Mouse (Mus musculus): ENCODE measurements around the gene Krt76. TPM values are rescaled to one million over a fixed set of nuclear protein-coding genes. Genes with fewer than 3 reads are reported as not detected.

Gene Krt76
- total RNA-seq, 1 experiment = 0.09 TPM

- TF ChIP-seq ZC3H11A (IDR thresholded peaks at IDR 0.05; ENCODE audit: borderline replicate concordance, low read depth, low read length) = no peak
- Histone ChIP-seq H3K36me3 (ENCODE audit: control insufficient read depth, insufficient read depth, low read length, poor library complexity, severe bottlenecking) (no peaks in the 10 kb centered on the region), H3K4me3 (ENCODE audit: insufficient read depth in 1 of 2, low read depth in 1 of 2, low read length in 2 of 2, poor library complexity in 1 of 2, severe bottlenecking in 1 of 2) (no peak overlapping the region), H3K9me3 (ENCODE audit: control insufficient read depth, insufficient read depth, low read depth, low read length) (no peaks in the 10 kb centered on the region), H3K27ac (ENCODE audit: insufficient read depth, low read depth, low read length, poor library complexity, severe bottlenecking) (no peak overlapping the region), H3K4me1 (ENCODE audit: control insufficient read depth in 2 of 2, insufficient read depth in 2 of 2, low read length in 2 of 2, poor library complexity in 1 of 2) (peaks cover 0 to 5% of the 10 kb centered on the region in 2 experiments; a peak in 1 of 4 replicates), H3K9ac (ENCODE audit: insufficient read depth, low read depth, low read length, poor library complexity, severe bottlenecking) (no peak overlapping the region)
- in situ Hi-C loops (cut with MboI; ENCODE audit: low sequenced_read_pairs in 2 of 2, unreplicated experiment in 2 of 2) = no loop called here
- DNase-seq (ENCODE audit: low read depth, low spot score) = no peak
These were observed 40.3 kb upstream of the Krt76 start for GRCm38 (mm10) chr15:101933024-101933423.

- in situ Hi-C loops (cut with MboI; ENCODE audit: low sequenced_read_pairs in 2 of 2, unreplicated experiment in 2 of 2) = no loop called here
- Histone ChIP-seq H3K4me1 (ENCODE audit: control insufficient read depth in 2 of 2, insufficient read depth in 2 of 2, low read length in 2 of 2, poor library complexity in 1 of 2) (peaks cover 0 to 5% of the 10 kb centered on the region in 2 experiments; a peak in 1 of 4 replicates), H3K9me3 (ENCODE audit: control insufficient read depth, insufficient read depth, low read depth, low read length) (no peaks in the 10 kb centered on the region), H3K27ac (ENCODE audit: insufficient read depth, low read depth, low read length, poor library complexity, severe bottlenecking) (no peak overlapping the region), H3K4me3 (ENCODE audit: insufficient read depth in 1 of 2, low read depth in 1 of 2, low read length in 2 of 2, poor library complexity in 1 of 2, severe bottlenecking in 1 of 2) (peak overlapping the region; percentile 6 to 23; a peak in 3 of 4 replicates), H3K36me3 (ENCODE audit: control insufficient read depth, insufficient read depth, low read length, poor library complexity, severe bottlenecking) (no peaks in the 10 kb centered on the region), H3K9ac (ENCODE audit: insufficient read depth, low read depth, low read length, poor library complexity, severe bottlenecking) (no peak overlapping the region)
- no peak for TF ChIP-seq HCFC1 (IDR thresholded peaks at IDR 0.05; ENCODE audit: borderline replicate concordance, insufficient read depth, low read length)
- TF ChIP-seq ZNF384 (IDR thresholded peaks at IDR 0.05; ENCODE audit: low read depth, low read length) = no peak
- DNase-seq (ENCODE audit: low read depth, low spot score) = no peak
These were observed 36.9 kb upstream of the Krt76 start for GRCm38 (mm10) chr15:101929666-101930065.

- TF ChIP-seq HCFC1 (IDR thresholded peaks at IDR 0.05; ENCODE audit: borderline replicate concordance, insufficient read depth, low read length) (no peak), CHD2 (IDR thresholded peaks at IDR 0.05; ENCODE audit: low read depth, low read length) (no peak), ZNF384 (IDR thresholded peaks at IDR 0.05; ENCODE audit: low read depth, low read length) (no peak), ZC3H11A (IDR thresholded peaks at IDR 0.05; ENCODE audit: borderline replicate concordance, low read depth, low read length) (no peak), MAFK (IDR thresholded peaks at IDR 0.05; ENCODE audit: insufficient read depth, low read depth, low read length) (no peak)
- no peak for DNase-seq (ENCODE audit: low read depth, low spot score)
- no peak overlapping the region for H3K9ac ChIP-seq (ENCODE audit: insufficient read depth, low read depth, low read length, poor library complexity, severe bottlenecking)
- no peak overlapping the region for H3K4me3 ChIP-seq (ENCODE audit: insufficient read depth in 1 of 2, low read depth in 1 of 2, low read length in 2 of 2, poor library complexity in 1 of 2, severe bottlenecking in 1 of 2)
- H3K27ac ChIP-seq (ENCODE audit: insufficient read depth, low read depth, low read length, poor library complexity, severe bottlenecking) = no peak overlapping the region
- H3K4me1 ChIP-seq (ENCODE audit: control insufficient read depth in 2 of 2, insufficient read depth in 2 of 2, low read length in 2 of 2, poor library complexity in 1 of 2) = peaks cover 0 to 5% of the 10 kb centered on the region in 2 experiments; a peak in 1 of 4 replicates
- no peaks in the 10 kb centered on the region for H3K9me3 ChIP-seq (ENCODE audit: control insufficient read depth, insufficient read depth, low read depth, low read length)
- in situ Hi-C loops (cut with MboI; ENCODE audit: low sequenced_read_pairs in 2 of 2, unreplicated experiment in 2 of 2) = no loop called here
- no peaks in the 10 kb centered on the region for H3K36me3 ChIP-seq (ENCODE audit: control insufficient read depth, insufficient read depth, low read length, poor library complexity, severe bottlenecking)
These were observed 36.4 kb upstream of the Krt76 start for GRCm38 (mm10) chr15:101929087-101929486.

GRCm38 (mm10) chr15:101927340-101928080, 34.8 kb upstream of the Krt76 start:
- in situ Hi-C loops (cut with MboI; ENCODE audit: low sequenced_read_pairs in 2 of 2, unreplicated experiment in 2 of 2) = no loop called here
- no peak overlapping the region for H3K27ac ChIP-seq (ENCODE audit: insufficient read depth, low read depth, low read length, poor library complexity, severe bottlenecking)
- H3K9ac ChIP-seq (ENCODE audit: insufficient read depth, low read depth, low read length, poor library complexity, severe bottlenecking) = no peak overlapping the region
- DNase-seq (ENCODE audit: low read depth, low spot score) = no peak
- H3K4me3 ChIP-seq (ENCODE audit: insufficient read depth in 1 of 2, low read depth in 1 of 2, low read length in 2 of 2, poor library complexity in 1 of 2, severe bottlenecking in 1 of 2) = no peak overlapping the region
- TF ChIP-seq ZNF384 (IDR thresholded peaks at IDR 0.05; ENCODE audit: low read depth, low read length) = no peak
- no peaks in the 10 kb centered on the region for H3K36me3 ChIP-seq (ENCODE audit: control insufficient read depth, insufficient read depth, low read length, poor library complexity, severe bottlenecking)
- peaks cover 0 to 5% of the 10 kb centered on the region in 2 experiments; a peak in 1 of 4 replicates for H3K4me1 ChIP-seq (ENCODE audit: control insufficient read depth in 2 of 2, insufficient read depth in 2 of 2, low read length in 2 of 2, poor library complexity in 1 of 2)
- no peaks in the 10 kb centered on the region for H3K9me3 ChIP-seq (ENCODE audit: control insufficient read depth, insufficient read depth, low read depth, low read length)

DNA sequence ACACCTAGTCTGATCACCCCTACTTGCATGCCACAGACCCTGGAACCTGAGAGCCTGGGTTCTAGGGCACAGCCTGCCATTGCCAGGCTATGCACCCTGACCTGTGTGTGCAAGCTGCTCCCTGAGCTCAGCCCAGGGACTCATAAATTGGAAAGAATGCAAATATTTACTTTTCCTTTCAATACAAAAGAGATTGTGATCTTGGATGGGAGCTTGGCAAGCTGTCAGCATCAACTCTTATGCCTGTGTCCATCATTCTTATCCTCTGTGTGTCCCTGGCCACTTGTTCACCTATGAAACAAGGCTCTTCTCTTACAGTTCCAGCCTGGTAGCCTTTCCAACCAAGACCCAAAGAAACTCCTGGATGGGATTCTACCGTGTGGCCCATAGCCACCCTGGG, 32.3 kb upstream of the Krt76 start:
- Histone ChIP-seq H3K9ac (ENCODE audit: insufficient read depth, low read depth, low read length, poor library complexity, severe bottlenecking) (no peak overlapping the region), H3K4me3 (ENCODE audit: insufficient read depth in 1 of 2, low read depth in 1 of 2, low read length in 2 of 2, poor library complexity in 1 of 2, severe bottlenecking in 1 of 2) (no peak overlapping the region), H3K27ac (ENCODE audit: insufficient read depth, low read depth, low read length, poor library complexity, severe bottlenecking) (no peak overlapping the region), H3K4me1 (ENCODE audit: control insufficient read depth in 2 of 2, insufficient read depth in 2 of 2, low read length in 2 of 2, poor library complexity in 1 of 2) (peaks cover 0 to 5% of the 10 kb centered on the region in 2 experiments; a peak in 1 of 4 replicates), H3K9me3 (ENCODE audit: control insufficient read depth, insufficient read depth, low read depth, low read length) (no peaks in the 10 kb centered on the region), H3K36me3 (ENCODE audit: control insufficient read depth, insufficient read depth, low read length, poor library complexity, severe bottlenecking) (no peaks in the 10 kb centered on the region)
- in situ Hi-C loops (cut with MboI; ENCODE audit: low sequenced_read_pairs in 2 of 2, unreplicated experiment in 2 of 2) = no loop called here
- TF ChIP-seq HCFC1 (IDR thresholded peaks at IDR 0.05; ENCODE audit: borderline replicate concordance, insufficient read depth, low read length) (no peak), ZNF384 (IDR thresholded peaks at IDR 0.05; ENCODE audit: low read depth, low read length) (no peak), CHD2 (IDR thresholded peaks at IDR 0.05; ENCODE audit: low read depth, low read length) (no peak), MAFK (IDR thresholded peaks at IDR 0.05; ENCODE audit: insufficient read depth, low read depth, low read length) (no peak), ZC3H11A (IDR thresholded peaks at IDR 0.05; ENCODE audit: borderline replicate concordance, low read depth, low read length) (no peak)
- no peak for DNase-seq (ENCODE audit: low read depth, low spot score)
